Mouse (Mus musculus) cerebellum, adult 9-11 months (tissue): Measurements from ENCODE around the gene Mgll.
A peak's percentile ranks its signal among the peaks of the same experiment; 100 is the strongest.

Source experiments
- DNase-seq: peaks from one replicate; pipeline ENCODE4 v3.0.0; 2022

Mgll gene

DNA sequence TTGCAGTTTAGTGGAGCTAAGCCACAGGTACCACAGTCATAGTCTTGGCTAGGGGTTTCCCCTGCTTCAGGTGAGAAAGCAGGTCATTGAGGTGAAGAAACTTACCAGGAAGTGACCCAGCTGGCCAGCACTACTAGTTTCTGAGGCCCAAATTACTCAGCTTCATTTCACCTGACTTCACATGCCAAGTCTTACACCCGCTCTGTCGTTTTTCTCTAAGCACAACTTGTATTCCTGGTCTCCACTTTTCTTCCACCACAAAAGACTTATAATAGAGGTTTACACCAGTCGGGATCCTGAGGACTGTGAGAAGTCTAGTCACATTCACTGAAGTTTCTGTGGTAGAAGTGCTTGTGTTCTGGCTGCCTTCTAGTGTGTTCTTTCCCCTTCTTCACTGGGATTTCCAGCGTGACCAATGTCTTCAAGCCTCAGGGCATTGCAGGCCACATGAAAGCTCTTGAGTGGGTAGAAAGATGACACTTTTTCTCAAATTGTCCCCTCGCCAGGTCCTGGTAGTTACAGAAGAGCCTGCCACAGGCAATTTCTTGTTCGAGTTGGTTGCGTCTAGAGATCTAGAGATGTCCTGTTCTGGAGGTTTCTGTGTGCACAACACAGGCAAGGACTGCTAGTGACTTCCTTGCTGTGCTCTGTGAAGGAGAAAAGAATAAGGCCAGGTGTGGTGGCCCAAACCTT lies 6.0 kb upstream of the Mgll start:
- DNase-seq: no peak

DNA sequence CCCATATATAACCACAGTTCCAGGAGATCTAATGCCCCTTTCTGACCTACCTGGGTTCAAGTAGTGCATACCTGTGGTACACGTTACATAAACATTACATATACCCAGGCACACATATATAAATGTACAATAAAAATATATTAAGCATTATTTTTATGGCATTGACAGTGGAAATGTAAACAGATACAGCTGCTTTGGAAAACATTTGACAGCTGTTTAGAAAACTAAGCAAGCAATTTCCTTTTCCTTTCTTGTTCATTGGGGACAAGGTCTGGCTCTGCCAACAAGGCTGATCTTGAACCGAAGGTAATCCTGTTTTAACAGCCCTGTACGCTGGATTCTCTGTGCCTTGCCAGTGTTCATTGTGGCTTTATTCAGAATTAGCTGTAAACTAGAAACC lies 3.2 kb upstream of the Mgll start:
- no peak for DNase-seq

- DNase-seq: peak; percentile 22
Observed at GRCm38 (mm10) chr6:88722906-88723305, 1.3 kb upstream of the Mgll start.

DNA sequence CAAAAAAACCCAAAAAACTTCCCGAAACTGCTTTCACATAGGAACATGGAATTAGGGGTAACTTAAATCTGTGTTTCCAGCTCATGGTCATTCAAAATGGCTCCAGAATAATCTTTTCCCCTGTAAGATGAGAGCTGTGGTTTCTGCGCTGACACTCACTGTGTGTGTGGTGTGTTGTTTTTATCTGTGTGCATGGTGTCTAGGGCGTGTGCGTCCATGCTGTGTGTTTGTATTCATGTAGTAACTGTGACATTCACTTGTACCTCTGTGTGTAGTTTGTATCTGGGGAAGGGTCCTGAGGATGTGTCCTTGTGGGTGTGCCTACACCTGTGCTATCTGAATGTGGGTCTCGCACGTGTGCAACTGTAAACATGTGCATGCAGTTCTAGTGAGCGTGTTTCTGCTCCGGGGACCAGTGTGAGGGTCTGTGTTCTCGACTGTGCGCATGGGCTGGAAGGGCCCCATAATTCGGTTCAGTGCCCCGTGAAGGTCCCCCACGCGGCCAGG lies 353 bp upstream of the Mgll start:
- DNase-seq: no peak

- DNase-seq: peak; percentile 61
Observed at GRCm38 (mm10) chr6:88725590-88725989, 1.4 kb downstream of the Mgll start.

GRCm38 (mm10) chr6:88726252-88727211 lies 2.3 kb downstream of the Mgll start:
- peak; percentile 76 for DNase-seq

DNA sequence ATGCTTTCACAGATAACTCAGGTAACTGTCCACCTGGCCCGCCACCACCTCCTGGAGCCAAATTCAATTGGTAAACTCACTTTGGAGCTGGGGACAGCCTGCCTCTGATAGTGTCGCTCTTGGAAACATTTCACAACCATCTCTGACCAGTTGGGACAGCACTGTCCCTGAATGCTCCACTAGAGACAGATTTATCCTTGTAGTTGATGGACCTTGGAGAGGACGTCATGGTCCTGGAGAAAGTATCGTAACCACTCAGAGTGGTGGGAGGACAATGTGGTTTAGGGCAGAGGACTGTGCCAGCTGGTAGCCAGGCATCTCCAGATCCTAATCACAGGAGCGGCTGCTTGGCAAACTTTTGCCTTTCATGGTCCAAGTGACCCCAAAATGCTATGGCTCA lies 3.3 kb downstream of the Mgll start:
- peak; percentile 60 for DNase-seq

GRCm38 (mm10) chr6:88728054-88728453 lies 3.8 kb downstream of the Mgll start:
- peak; percentile 64 for DNase-seq

DNA sequence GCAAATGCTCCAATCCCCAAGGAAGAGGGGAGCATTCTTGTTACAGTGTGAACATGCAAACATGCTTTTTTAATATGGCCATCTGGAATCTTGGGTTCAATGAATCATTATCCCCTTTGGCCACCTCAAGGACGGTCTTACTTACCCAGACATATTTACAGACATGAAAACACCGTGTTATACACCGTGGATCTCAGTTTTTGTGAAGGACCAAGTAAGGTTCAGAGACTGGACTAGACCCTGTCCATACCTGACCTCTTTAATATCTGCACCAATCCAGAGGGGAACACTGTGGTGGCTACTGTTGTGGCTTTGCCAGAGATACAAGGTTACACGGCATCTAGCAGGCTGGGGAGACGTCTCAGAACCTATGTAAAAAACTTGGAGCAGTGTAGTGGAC lies 4.3 kb downstream of the Mgll start:
- DNase-seq: no peak

GRCm38 (mm10) chr6:88731211-88731751 lies 7.1 kb downstream of the Mgll start:
- DNase-seq: peak; percentile 77

- peak; percentile 90 for DNase-seq
Observed at GRCm38 (mm10) chr6:88731991-88732390, 7.8 kb downstream of the Mgll start.

DNA sequence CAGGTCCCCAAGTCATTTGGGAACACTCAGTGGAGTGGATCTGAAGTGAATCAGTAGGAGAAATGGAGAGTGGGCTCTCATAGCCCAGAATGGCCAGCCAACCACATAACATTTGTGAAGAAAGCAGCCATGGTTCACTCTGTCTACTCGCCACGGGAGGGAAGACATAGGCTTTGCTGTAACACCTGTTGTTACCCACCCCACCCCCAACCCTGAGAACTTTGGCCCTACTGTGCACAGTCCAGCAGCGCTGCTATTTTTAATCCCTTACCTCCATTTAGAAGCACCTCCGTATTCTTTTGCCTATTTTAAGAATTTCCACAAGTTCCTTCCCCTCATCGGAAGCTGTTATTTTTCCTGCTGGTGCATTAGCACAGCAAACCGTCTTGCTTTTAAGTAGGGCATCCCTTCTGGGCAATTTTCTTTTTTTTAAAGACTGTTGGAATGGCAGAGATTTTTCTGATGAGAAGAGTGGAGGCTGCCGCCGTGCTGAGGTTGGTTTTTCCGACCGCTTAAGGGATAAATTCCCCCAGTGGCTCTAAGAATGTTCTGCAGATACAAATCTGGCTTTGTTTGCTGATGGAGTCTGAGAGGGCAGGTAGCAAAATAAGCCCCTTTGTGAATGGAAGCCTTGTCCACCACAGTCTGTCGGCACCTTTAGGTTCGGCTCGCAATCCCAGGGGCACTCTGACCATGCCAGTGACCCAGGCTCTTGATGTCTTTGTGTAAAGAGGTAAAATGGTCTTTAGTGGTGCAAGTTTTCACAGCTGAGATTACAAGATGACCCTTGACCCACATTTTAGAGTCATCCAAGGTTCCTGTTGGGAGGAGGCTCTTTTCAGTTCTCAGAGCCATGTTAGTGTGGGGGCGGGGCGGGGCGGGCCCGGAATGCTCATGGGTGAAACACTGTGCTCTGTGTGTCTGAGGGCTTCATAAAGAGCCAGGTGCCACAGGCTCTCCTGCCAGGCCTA lies 8.7 kb downstream of the Mgll start:
- peak; percentile 34 for DNase-seq

- DNase-seq: no peak
Observed at GRCm38 (mm10) chr6:88736337-88736736, 12.1 kb downstream of the Mgll start.

DNA sequence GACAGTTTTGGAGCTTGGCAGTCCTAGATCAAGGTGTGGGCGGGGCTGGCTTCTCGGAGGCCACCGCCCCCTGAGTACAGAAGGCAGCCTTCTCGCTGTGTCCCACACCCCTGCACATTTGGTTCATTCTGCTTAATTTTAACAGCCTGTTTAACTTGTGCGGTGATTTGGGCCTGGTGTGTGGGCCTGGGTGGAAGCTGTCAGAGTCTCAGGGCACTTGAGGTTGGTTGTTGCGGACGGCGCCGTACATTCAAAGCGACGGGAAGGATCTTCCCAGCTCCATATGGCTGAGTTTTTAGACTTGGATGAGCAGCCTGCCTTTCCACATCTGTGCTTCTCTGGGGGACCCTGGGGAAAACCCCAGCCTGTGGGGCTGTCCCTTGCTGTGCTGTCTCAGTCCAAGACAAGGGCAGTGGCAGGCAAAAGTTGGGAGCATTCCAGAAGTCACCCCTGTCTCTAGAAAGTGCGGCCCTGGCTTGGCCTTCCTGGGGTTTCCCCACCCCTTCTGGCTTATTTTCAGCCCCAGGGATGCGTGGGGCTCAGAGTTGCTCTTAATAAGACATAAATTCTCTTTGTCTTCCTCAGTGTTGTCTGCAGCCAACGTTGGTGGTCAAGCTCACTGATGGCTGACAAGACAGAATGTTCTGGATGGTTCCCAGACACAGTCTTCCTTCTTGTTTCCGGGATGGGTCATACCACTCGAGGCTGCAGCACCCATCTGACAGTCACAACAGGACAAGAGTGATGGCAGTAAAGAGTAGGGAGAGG lies 12.7 kb downstream of the Mgll start:
- DNase-seq: peak; percentile 61

DNA sequence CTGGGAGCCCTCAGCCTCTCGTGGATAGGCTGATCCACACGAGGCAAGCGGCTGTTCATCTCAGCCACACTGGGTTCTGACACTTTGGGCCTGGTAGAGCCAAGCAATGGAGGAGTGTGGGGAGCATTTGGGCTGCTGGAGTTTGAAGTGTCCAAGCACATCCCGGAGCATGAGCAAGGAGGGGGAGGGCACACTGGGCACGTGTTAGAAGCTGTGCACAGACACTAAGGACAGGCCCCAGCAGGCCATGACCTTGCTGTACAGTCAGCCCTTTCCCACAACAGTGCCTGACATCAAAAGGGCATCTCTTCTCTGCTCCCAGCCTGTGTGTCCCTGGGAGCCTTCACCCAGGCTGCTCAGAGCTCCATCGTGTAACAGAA lies 13.3 kb downstream of the Mgll start:
- no peak for DNase-seq

GRCm38 (mm10) chr6:88741041-88741440 lies 16.8 kb downstream of the Mgll start:
- DNase-seq: no peak

DNA sequence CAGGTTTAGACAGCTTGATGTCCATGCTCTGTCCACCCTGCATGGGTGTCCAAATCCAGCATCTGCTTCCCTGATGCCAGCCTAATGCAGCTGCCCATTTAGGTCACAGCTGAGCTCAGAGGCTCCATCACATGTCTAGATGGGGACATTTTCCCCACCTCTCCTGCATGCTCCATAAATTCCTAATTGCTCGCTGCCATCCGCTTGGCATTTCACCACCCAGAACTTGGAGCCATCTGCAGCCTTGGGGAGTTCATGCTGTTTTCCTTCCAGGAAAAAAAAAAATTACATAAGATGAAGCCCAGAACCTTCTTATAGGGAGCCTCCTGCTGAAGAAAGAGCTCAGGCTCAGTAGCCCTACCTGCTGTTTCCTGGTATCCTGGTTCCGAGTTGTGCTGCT lies 17.6 kb downstream of the Mgll start:
- DNase-seq: peak; percentile 83

GRCm38 (mm10) chr6:88742286-88743011 lies 18.2 kb downstream of the Mgll start:
- peak; percentile 75 for DNase-seq

GRCm38 (mm10) chr6:88743601-88744291 lies 19.5 kb downstream of the Mgll start:
- DNase-seq: peak; percentile 58

DNA sequence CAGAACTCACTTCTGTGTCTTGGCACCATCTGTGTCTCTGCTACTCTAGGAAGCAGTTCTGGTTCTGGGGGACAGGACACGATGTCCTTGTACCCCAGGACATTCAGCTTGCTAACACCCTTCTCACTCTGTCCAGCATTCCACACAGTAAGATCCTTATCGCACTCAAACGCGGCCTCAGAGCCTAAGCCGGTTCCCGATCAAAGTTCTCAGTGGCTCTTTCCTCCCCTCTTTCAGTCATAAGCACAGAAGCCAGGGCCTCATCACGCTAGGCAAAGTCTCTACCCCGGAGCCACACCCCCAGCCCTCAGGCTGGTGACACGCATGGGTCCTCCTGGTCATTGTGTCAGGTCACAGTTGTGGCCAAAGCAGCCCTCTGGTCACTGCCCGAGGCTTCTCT lies 20.8 kb downstream of the Mgll start:
- no peak for DNase-seq
